Mouse (Mus musculus): ENCODE measurements around the gene Pbx4.

DNA sequence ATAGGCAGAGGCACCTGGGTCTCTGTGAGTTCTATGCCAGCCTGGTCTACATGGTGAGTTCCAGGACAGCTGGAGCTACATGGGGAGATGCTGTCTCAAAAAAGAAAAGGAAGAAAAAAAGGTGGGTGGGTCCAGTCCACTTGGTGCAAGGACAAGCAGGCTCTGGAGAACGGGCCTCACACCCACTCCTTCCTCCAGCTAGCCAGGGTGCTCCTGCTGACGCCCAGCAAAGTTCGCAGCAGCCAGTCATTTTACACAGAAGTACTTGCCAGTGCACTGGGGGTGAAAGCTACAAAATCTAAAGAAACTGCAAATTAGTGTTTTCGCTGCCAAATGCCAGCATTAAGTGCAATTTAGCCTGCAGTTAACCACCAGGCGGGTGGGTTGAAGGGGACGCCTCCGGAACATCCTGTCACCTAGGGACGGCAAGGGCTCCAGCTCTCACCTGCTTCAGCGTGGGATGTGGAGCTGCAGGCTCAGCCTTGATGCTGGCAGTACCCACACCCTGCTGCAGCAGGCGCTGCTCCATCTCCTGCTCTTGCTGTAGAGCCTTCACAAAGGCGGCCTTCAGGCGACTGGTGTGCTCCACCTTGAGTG is 80.3 kb downstream of the Pbx4 start:
- no peak for TF ChIP-seq ZMIZ1 (IDR thresholded peaks at IDR 0.05; ENCODE audit: low read depth, low read length)
- no peak for TF ChIP-seq RAD21 (IDR thresholded peaks at IDR 0.05; ENCODE audit: low read depth, low read length)
- no peak for TF ChIP-seq ZC3H11A (IDR thresholded peaks at IDR 0.05; ENCODE audit: low read depth, low read length)
- TF ChIP-seq CTCF (conservative IDR thresholded peaks at IDR 0.05 in 1 of 2, IDR thresholded peaks at IDR 0.05 in 1 of 2; ENCODE audit: low read depth in 2 of 2, low read length in 2 of 2), result no peak

Data from CH12.LX (cell line).